Mouse (Mus musculus): ENCODE measurements around the gene Bglap3. TPM values are rescaled to one million over a fixed set of nuclear protein-coding genes. Genes with fewer than 3 reads are reported as not detected.

Bglap3 gene
- polyA plus RNA-seq, 1 experiment from 2014 or later, result 0.28 TPM

DNA sequence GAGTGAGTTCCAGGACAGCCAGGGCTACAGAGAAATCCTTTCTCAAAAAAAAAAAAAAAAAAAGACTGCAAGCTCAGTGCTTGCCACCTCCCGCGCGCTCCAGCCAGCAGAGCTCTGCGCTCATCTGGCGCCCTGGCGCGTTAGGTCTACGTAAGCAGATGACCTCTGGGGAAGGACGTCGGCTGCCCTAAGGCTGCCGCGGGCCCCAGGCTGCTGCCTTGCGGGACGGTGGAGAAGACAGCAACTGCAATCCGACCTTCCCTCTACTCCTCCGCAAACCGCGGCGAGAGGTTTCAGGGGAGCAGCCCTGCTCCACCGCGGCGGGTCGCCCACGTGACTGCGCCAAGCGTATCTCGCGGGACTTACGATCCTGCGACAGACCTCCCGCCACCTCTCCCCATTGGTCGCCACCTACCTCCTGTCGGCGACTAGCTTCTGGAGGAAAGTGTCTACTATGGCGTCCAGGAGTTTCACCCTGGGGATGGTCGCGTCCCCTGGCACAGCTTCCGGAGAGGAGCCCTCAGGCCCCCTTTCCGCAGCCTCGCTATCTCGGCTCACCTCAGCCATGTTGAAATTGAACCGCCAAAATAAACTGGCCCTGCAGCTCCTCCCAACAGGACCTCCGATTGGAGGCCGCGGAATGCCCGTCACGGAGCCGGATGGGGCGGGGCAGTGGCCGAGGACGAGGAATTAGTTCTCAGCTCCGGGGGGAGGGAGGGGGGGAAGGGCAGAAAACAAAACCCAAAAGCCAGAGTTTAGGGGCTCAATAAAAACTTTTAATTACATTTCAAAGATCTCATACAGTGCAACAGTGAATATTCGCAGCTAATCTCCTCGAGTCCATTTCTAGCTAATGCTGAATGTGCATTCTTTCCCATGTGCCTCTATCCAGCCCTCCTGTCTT is 37.5 kb upstream of the Bglap3 start, which contains the start of gene Pmf1:
TSS of gene Pmf1 (minus strand) at position 591 of the 904 bp plus-strand sequence.
- Histone ChIP-seq H3K27ac (ENCODE audit: low read depth, low read length) (peak within 1 kb of the TSS; percentile 86), H3K9me3 (ENCODE audit: control insufficient read depth, low read length) (no peaks in the 10 kb centered on the region), H3K9ac (ENCODE audit: low read depth, low read length) (peak within 1 kb of the TSS; percentile 82), H3K36me3 (ENCODE audit: control insufficient read depth, insufficient read depth, low read length) (peaks cover 22% of the 10 kb centered on the region), H3K4me3 (ENCODE audit: low read length) (peak within 1 kb of the TSS; percentile 56), H3K4me1 (ENCODE audit: control insufficient read depth, insufficient read depth, low read length) (peaks cover 18% of the 10 kb centered on the region; the same call in 1 of the 2 replicates), H3K4me2 (replicated peaks; ENCODE audit: low read depth, low read length) (peak within 1 kb of the TSS; percentile 53), H3K27me3 (ENCODE audit: control insufficient read depth, insufficient read depth, low read length) (no peaks in the 10 kb centered on the region)
- ATAC-seq (ENCODE audit: low FRiP score, low TSS enrichment), result peak; percentile 94
- WGBS, result under 1% methylated on average over 54 of the region's 54 CpGs

DNA sequence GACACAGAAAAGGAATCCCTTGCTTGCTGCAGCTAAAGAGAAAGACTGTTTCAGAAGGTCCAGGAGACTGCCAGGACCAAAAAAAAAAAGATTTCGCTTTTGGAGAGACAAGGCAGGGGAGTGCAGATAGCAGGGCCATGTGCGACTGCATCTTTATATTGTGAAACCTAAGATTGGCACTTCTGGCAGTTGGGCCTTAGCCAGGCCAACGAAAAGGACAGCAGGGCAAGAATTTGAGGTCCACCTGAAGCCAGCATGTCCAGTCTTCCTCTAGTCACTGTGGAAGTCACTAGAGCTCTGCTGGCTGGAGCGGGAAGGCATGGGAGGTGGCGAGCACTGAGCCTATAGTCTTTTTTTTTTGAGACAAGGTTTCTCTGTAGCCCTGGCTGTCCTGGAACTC is 36.4 kb upstream of the Bglap3 start:
- peak overlapping the region; percentile 56 for H3K4me3 ChIP-seq (ENCODE audit: low read length)
- H3K27me3 ChIP-seq (ENCODE audit: control insufficient read depth, insufficient read depth, low read length), result no peaks in the 10 kb centered on the region
- peaks cover 18% of the 10 kb centered on the region; the same call in 1 of the 2 replicates for H3K4me1 ChIP-seq (ENCODE audit: control insufficient read depth, insufficient read depth, low read length)
- ATAC-seq (ENCODE audit: low FRiP score, low TSS enrichment), result no peak
- peak overlapping the region; percentile 82 for H3K9ac ChIP-seq (ENCODE audit: low read depth, low read length)
- H3K36me3 ChIP-seq (ENCODE audit: control insufficient read depth, insufficient read depth, low read length), result peaks cover 14% of the 10 kb centered on the region
- 0 out of 2 replicates have a peak overlapping the region, but pooled peaks have one; percentile 17 for H3K27ac ChIP-seq (ENCODE audit: low read depth, low read length)
- no peaks in the 10 kb centered on the region for H3K9me3 ChIP-seq (ENCODE audit: control insufficient read depth, low read length)
- peak overlapping the region; percentile 53 for H3K4me2 ChIP-seq (replicated peaks; ENCODE audit: low read depth, low read length)
- WGBS, result 53% methylated on average over 5 of the region's 5 CpGs

DNA sequence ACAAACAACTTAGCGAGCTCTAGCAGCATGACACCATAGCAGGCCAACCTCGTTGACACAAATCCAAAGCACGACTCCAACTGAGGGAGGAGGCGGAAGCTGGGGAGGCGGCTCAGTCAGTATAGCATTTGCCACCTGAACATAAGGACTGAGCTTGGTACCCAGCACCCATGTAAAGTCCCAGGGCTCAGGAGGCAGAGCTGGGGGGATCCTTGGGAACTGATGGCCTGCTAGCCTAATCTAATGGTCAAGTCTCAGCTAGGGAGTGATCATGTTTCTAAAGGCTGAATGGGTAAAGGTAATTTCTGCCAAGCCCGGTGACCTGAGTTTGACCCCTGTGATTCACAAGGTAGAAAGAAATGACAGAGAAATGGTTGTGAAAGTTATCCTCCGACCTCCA is 35.0 kb upstream of the Bglap3 start:
- peaks cover 17% of the 10 kb centered on the region for H3K36me3 ChIP-seq (ENCODE audit: control insufficient read depth, insufficient read depth, low read length)
- H3K4me1 ChIP-seq (ENCODE audit: control insufficient read depth, insufficient read depth, low read length), result peaks cover 18% of the 10 kb centered on the region; the same call in 1 of the 2 replicates
- no peak overlapping the region for H3K27ac ChIP-seq (ENCODE audit: low read depth, low read length)
- no peak overlapping the region for H3K9ac ChIP-seq (ENCODE audit: low read depth, low read length)
- no peaks in the 10 kb centered on the region for H3K27me3 ChIP-seq (ENCODE audit: control insufficient read depth, insufficient read depth, low read length)
- no peak overlapping the region for H3K4me3 ChIP-seq (ENCODE audit: low read length)
- no peak overlapping the region for H3K4me2 ChIP-seq (replicated peaks; ENCODE audit: low read depth, low read length)
- 51% methylated on average over 7 of the region's 7 CpGs for WGBS
- ATAC-seq (ENCODE audit: low FRiP score, low TSS enrichment), result no peak
- H3K9me3 ChIP-seq (ENCODE audit: control insufficient read depth, low read length), result no peaks in the 10 kb centered on the region

DNA sequence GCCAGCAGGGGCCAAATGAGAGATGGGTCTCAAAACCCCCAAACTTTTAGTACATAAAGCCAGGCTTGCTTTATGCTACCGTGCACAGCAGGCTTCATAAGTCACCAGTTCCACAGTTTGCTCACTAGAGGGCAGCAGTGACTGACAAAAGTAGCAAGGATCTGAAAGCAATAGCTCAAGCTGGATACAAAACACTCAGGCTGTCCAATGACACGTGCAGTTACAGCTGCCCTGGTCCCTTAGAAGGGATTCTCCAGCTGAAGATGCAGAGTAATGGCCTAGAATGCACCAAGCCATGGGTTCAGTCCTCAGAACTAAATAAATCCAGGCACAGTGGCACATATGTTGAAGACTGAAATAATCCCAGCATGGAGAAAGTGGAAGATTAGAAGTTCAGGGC is 34.5 kb upstream of the Bglap3 start:
- H3K9ac ChIP-seq (ENCODE audit: low read depth, low read length), result no peak overlapping the region
- no peaks in the 10 kb centered on the region for H3K9me3 ChIP-seq (ENCODE audit: control insufficient read depth, low read length)
- peaks cover 18% of the 10 kb centered on the region; the same call in 1 of the 2 replicates for H3K4me1 ChIP-seq (ENCODE audit: control insufficient read depth, insufficient read depth, low read length)
- ATAC-seq (ENCODE audit: low FRiP score, low TSS enrichment), result 0 out of 2 replicates have a peak, but pooled peaks have one; percentile 8
- H3K4me2 ChIP-seq (replicated peaks; ENCODE audit: low read depth, low read length), result no peak overlapping the region
- H3K27me3 ChIP-seq (ENCODE audit: control insufficient read depth, insufficient read depth, low read length), result no peaks in the 10 kb centered on the region
- H3K27ac ChIP-seq (ENCODE audit: low read depth, low read length), result no peak overlapping the region
- H3K4me3 ChIP-seq (ENCODE audit: low read length), result no peak overlapping the region
- H3K36me3 ChIP-seq (ENCODE audit: control insufficient read depth, insufficient read depth, low read length), result peaks cover 16% of the 10 kb centered on the region
- 1% methylated on average over 2 of the region's 2 CpGs for WGBS

GRCm38 (mm10) chr3:88403522-88404230 is 31.1 kb upstream of the Bglap3 start:
- H3K27me3 ChIP-seq (ENCODE audit: control insufficient read depth, insufficient read depth, low read length), result no peaks in the 10 kb centered on the region
- H3K9ac ChIP-seq (ENCODE audit: low read depth, low read length), result no peak overlapping the region
- no peak overlapping the region for H3K27ac ChIP-seq (ENCODE audit: low read depth, low read length)
- H3K9me3 ChIP-seq (ENCODE audit: control insufficient read depth, low read length), result no peaks in the 10 kb centered on the region
- no peak for ATAC-seq (ENCODE audit: low FRiP score, low TSS enrichment)
- H3K4me1 ChIP-seq (ENCODE audit: control insufficient read depth, insufficient read depth, low read length), result peaks cover 14% of the 10 kb centered on the region; the same call in 1 of the 2 replicates
- H3K4me2 ChIP-seq (replicated peaks; ENCODE audit: low read depth, low read length), result no peak overlapping the region
- no peak overlapping the region for H3K4me3 ChIP-seq (ENCODE audit: low read length)
- WGBS, result 86% methylated on average over 10 of the region's 10 CpGs
- peaks cover 13% of the 10 kb centered on the region; the same call in 1 of the 2 replicates for H3K36me3 ChIP-seq (ENCODE audit: control insufficient read depth, insufficient read depth, low read length)

DNA sequence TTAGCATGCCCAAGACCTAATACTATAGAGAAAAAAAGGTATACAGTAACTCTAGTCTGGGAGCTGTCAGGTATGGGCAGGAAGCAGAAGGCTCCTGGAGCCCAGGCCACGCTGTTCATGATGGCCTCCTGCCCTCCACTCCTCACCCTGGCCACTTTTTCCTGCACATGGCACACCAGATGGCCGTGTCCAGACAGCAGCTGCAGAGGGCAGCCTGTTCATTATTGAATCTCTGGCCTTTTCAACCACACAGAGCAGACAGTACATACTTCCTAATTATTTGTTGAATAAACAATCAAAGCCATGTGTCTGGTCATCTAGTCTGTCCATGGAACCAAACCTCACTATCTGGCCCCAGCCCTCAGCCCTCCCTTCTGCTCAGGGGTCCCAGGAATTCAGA is 26.1 kb upstream of the Bglap3 start:
- 84% methylated on average over 2 of the region's 2 CpGs for WGBS
- no peak for ATAC-seq (ENCODE audit: low FRiP score, low TSS enrichment)
- Histone ChIP-seq H3K27ac (ENCODE audit: low read depth, low read length) (no peak overlapping the region), H3K4me2 (replicated peaks; ENCODE audit: low read depth, low read length) (no peak overlapping the region), H3K9me3 (ENCODE audit: control insufficient read depth, low read length) (no peaks in the 10 kb centered on the region), H3K4me3 (ENCODE audit: low read length) (no peak overlapping the region), H3K36me3 (ENCODE audit: control insufficient read depth, insufficient read depth, low read length) (peaks cover 29% of the 10 kb centered on the region; the same call in 1 of the 2 replicates), H3K4me1 (ENCODE audit: control insufficient read depth, insufficient read depth, low read length) (no peaks in the 10 kb centered on the region), H3K27me3 (ENCODE audit: control insufficient read depth, insufficient read depth, low read length) (no peaks in the 10 kb centered on the region), H3K9ac (ENCODE audit: low read depth, low read length) (no peak overlapping the region)

GRCm38 (mm10) chr3:88395742-88396141 is 23.2 kb upstream of the Bglap3 start:
- 91% methylated on average over 8 of the region's 8 CpGs for WGBS
- H3K36me3 ChIP-seq (ENCODE audit: control insufficient read depth, insufficient read depth, low read length), result peaks cover 19% of the 10 kb centered on the region; the same call in 1 of the 2 replicates

GRCm38 (mm10) chr3:88395288-88395687 is 22.7 kb upstream of the Bglap3 start:
- Histone ChIP-seq H3K27me3 (ENCODE audit: control insufficient read depth, insufficient read depth, low read length) (no peaks in the 10 kb centered on the region), H3K27ac (ENCODE audit: low read depth, low read length) (no peak overlapping the region), H3K9ac (ENCODE audit: low read depth, low read length) (no peak overlapping the region), H3K9me3 (ENCODE audit: control insufficient read depth, low read length) (no peaks in the 10 kb centered on the region), H3K4me2 (replicated peaks; ENCODE audit: low read depth, low read length) (no peak overlapping the region), H3K36me3 (ENCODE audit: control insufficient read depth, insufficient read depth, low read length) (peaks cover 23% of the 10 kb centered on the region; the same call in 1 of the 2 replicates), H3K4me3 (ENCODE audit: low read length) (no peak overlapping the region), H3K4me1 (ENCODE audit: control insufficient read depth, insufficient read depth, low read length) (no peaks in the 10 kb centered on the region)
- ATAC-seq (ENCODE audit: low FRiP score, low TSS enrichment), result no peak
- 97% methylated on average over 6 of the region's 6 CpGs for WGBS

More at GRCm38 (mm10) chr3:88395742-88396141, 23.2 kb upstream of the Bglap3 start:
- ATAC-seq (ENCODE audit: low FRiP score, low TSS enrichment), result no peak
- Histone ChIP-seq H3K9me3 (ENCODE audit: control insufficient read depth, low read length) (no peaks in the 10 kb centered on the region), H3K4me3 (ENCODE audit: low read length) (no peak overlapping the region), H3K27me3 (ENCODE audit: control insufficient read depth, insufficient read depth, low read length) (no peaks in the 10 kb centered on the region), H3K4me2 (replicated peaks; ENCODE audit: low read depth, low read length) (no peak overlapping the region), H3K27ac (ENCODE audit: low read depth, low read length) (no peak overlapping the region), H3K4me1 (ENCODE audit: control insufficient read depth, insufficient read depth, low read length) (no peaks in the 10 kb centered on the region), H3K9ac (ENCODE audit: low read depth, low read length) (no peak overlapping the region)
